Mouse (Mus musculus): Measurements from ENCODE around the gene Gm26602. TPM values are rescaled to one million over a fixed set of nuclear protein-coding genes. Genes with fewer than 3 reads are reported as not detected.
A peak's percentile ranks its signal among the peaks of the same experiment; 100 is the strongest.

The Gm26602 gene
- total RNA-seq (2021), result not detected
- long read RNA-seq, experiment 1, result 0 reads
- long read RNA-seq, experiment 2, result 0 reads

DNA sequence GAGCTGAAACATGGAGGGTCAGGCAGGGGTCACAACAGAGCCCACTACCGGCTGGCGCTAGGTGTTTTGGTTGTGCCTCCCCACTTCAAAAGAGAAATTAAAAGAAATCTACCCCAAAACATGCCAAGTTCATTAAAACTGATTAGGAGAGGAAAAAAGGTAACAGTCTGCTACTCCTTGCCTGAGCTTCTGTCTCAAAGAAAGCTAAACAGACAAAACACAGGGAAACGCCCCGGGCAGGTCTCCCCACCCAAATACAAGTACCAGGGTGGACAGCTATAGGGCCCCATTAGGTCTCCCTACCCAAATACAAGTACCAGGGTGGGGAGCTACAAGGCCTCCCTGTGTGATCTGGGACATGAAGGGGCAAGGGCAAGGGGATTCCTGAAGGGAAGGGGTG, at the start of gene Gm26602:
Gene Gm26602 (plus strand): TSS at position 301 of the 400 bp plus-strand sequence.
- no peak for TF ChIP-seq CTCF (IDR thresholded peaks at IDR 0.05)
- H3K27ac ChIP-seq, result peak within 1 kb of the TSS; percentile 99
- no peak within 1 kb of the TSS for H3K4me3 ChIP-seq
- DNase-seq (ENCODE audit: extremely low spot score in 1 of 2, low spot score in 2 of 2), result no peak
- intact Hi-C loops (cut with DNase I), result no loop called here

DNA sequence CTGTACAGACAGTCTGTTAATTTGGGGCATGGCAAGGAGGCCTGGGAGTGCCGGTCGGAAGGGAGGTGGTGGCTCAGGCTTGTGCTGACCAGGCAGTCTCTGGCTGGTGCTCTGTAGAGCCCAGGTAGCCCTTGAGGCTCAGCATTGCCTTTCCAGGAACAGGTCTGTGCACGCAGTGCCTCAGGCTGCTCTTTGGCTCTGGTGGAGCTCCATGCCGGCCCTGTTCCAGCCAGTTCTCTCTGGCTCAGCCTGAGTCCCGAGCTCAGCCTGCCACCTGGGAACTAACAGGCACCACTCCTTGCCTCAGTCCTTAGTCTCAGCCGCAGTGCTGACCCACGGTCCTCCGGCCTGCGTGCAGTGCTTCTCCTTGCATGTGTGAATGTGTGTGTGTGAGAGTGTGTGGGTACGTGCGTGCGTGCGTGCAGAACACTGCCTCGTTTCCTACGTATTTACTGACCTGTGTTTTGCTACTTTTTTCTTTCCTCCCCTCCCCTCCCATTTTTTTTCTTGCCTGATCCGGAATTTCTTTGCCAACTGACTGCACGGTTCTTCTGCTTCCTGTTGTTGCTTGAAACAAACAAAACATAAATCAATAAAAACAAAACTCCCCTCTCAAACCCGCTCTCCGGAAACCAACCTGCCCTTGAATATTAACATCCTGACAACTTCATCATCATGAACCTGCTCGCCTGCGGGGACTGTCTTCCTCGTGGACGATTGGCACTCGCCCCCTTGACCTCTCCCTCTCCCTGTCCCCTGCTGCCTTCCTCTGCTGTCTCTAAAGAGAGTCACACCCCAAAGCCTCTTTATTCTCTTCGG, 49.2 kb upstream of the Gm26602 start:
- no peak for TF ChIP-seq CTCF (IDR thresholded peaks at IDR 0.05)
- no peak overlapping the region for H3K4me3 ChIP-seq
- no peak for DNase-seq (ENCODE audit: extremely low spot score in 1 of 2, low spot score in 2 of 2)
- intact Hi-C loops (cut with DNase I), result no loop called here
- no peak overlapping the region; the same call in 1 of the 2 replicates for H3K27ac ChIP-seq

- intact Hi-C loops (cut with DNase I), result no loop called here
- no peak for DNase-seq (ENCODE audit: extremely low spot score in 1 of 2, low spot score in 2 of 2)
- Histone ChIP-seq H3K4me3 (no peak overlapping the region), H3K27ac (no peak overlapping the region)
- no peak for TF ChIP-seq CTCF (IDR thresholded peaks at IDR 0.05)
These were observed 48.4 kb upstream of the Gm26602 start for GRCm38 (mm10) chr10:79862049-79862788.

GRCm38 (mm10) chr10:79862925-79863324, 47.7 kb upstream of the Gm26602 start:
- DNase-seq (ENCODE audit: extremely low spot score in 1 of 2, low spot score in 2 of 2), result peak in 1 of 2 experiments; percentile 14
- intact Hi-C loops (cut with DNase I), result no loop called here
- Histone ChIP-seq H3K4me3 (no peak overlapping the region), H3K27ac (no peak overlapping the region)
- TF ChIP-seq CTCF (IDR thresholded peaks at IDR 0.05), result no peak

GRCm38 (mm10) chr10:79864351-79865188, 46.1 kb upstream of the Gm26602 start:
- Histone ChIP-seq H3K27ac (no peak overlapping the region), H3K4me3 (no peak overlapping the region)
- DNase-seq (ENCODE audit: extremely low spot score in 1 of 2, low spot score in 2 of 2), result no peak
- intact Hi-C loops (cut with DNase I), result no loop called here
- TF ChIP-seq CTCF (IDR thresholded peaks at IDR 0.05), result no peak

DNA sequence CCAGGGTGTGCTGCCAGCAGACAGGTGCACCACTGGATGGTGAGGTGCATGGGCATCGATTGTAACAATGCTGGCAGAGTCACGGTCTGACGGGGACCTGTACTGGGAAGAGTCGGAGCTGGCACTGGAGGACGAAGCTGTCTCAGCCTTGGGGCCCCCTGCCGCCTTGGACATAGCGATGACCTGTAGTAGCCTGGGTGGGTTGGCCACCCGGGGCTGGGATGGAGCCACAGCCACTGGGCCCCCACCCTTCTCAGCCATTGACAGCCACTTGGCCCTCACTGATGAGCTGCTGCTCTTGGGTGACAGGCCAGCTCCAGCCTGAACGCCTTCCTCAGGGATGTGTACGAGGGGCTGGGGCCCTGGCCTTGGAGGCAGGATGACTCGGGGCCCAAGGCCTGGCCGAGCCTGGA, 45.5 kb upstream of the Gm26602 start:
- no peak for TF ChIP-seq CTCF (IDR thresholded peaks at IDR 0.05)
- intact Hi-C loops (cut with DNase I), result no loop called here
- DNase-seq (ENCODE audit: extremely low spot score in 1 of 2, low spot score in 2 of 2), result no peak
- Histone ChIP-seq H3K27ac (no peak overlapping the region), H3K4me3 (no peak overlapping the region)

GRCm38 (mm10) chr10:79865801-79866295, 44.8 kb upstream of the Gm26602 start:
- no peak for DNase-seq (ENCODE audit: extremely low spot score in 1 of 2, low spot score in 2 of 2)
- intact Hi-C loops (cut with DNase I), result no loop called here
- no peak overlapping the region for H3K27ac ChIP-seq
- TF ChIP-seq CTCF (IDR thresholded peaks at IDR 0.05), result no peak; the same call in 1 of the 2 replicates
- no peak overlapping the region for H3K4me3 ChIP-seq

GRCm38 (mm10) chr10:79866601-79867000, 44.1 kb upstream of the Gm26602 start:
- intact Hi-C loops (cut with DNase I), result no loop called here
- Histone ChIP-seq H3K27ac (no peak overlapping the region), H3K4me3 (no peak overlapping the region)
- TF ChIP-seq CTCF (IDR thresholded peaks at IDR 0.05), result no peak
- no peak for DNase-seq (ENCODE audit: extremely low spot score in 1 of 2, low spot score in 2 of 2)

DNA sequence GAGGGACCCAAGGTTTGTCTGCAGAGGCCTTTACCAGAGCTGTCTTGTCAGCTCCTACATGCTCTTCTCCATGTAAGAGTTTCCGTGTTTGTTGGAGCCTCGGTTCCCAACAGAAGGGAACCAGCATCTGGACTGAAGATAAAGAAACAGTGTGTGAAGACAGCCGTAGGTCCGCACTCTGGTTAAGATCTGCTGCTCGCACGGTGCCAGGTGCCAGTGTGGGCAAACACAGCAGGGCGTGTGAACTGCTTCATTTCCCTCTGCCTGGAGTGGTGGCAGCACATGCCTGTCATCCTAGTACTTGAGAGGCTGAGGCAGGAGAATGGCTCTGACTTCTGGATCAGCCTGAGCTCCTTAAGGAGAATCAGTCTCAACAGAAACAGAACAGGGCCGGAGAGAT, 38.8 kb upstream of the Gm26602 start:
- TF ChIP-seq CTCF (IDR thresholded peaks at IDR 0.05), result no peak
- intact Hi-C loops (cut with DNase I), result no loop called here
- Histone ChIP-seq H3K4me3 (no peak overlapping the region), H3K27ac (no peak overlapping the region)
- DNase-seq (ENCODE audit: extremely low spot score in 1 of 2, low spot score in 2 of 2), result no peak

DNA sequence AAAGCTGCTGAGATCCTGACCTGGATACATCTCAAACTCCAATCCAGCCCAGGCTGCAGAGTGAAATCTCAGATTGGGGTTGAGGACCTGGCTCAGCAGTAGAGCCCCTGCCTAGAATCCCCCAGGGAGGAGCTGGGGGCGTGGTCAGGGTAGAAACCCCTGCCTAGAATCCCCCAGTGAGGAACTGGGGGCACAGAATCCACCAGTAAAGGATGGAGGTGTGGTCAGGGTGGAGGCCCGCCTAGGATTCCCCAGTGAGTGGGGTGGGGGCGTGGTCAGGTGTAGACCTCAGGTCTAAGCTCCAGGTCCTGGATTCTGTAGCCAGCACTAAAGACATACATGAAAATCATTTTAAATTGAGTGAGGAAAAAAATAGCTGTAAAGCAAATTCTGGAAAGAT, 37.8 kb upstream of the Gm26602 start:
- H3K4me3 ChIP-seq, result peak overlapping the region; percentile 65
- no peak for TF ChIP-seq CTCF (IDR thresholded peaks at IDR 0.05)
- DNase-seq (ENCODE audit: extremely low spot score in 1 of 2, low spot score in 2 of 2), result no peak
- no peak overlapping the region for H3K27ac ChIP-seq
- intact Hi-C loops (cut with DNase I), result no loop called here

- intact Hi-C loops (cut with DNase I), result no loop called here
- peak overlapping the region; percentile 65 for H3K4me3 ChIP-seq
- H3K27ac ChIP-seq, result no peak overlapping the region
- no peak for DNase-seq (ENCODE audit: extremely low spot score in 1 of 2, low spot score in 2 of 2)
- TF ChIP-seq CTCF (IDR thresholded peaks at IDR 0.05), result no peak
These were observed 37.3 kb upstream of the Gm26602 start for GRCm38 (mm10) chr10:79873313-79873712.
